Mouse (Mus musculus): ENCODE results near the gene Unk.

DNA sequence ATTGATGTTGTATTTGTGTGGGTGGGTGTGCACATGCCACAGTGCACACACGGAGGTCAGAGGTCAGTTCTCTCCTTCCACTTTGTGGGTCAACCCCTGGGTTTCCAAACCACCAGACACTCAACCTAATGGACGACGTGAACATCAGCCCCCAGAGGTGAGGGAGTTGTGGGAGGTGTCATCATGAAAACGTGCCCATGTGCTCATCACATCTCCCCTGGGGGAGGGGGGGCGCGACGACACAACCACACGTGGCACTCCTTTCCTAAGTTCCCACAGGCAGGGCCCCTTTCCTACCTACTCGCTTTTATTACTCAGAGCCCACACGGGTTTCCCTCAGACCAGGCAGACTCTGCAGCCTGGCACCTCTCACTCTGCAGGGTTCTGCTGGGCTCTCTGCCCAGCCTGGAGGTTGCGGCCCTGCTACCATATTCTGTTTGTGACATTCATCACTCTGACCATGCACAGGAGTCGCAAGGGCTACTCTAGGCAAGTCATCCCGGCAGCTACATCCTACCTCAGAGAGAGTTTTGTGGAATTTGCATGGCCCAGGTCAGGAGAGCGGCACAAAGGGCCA, 53.1 kb downstream of the Unk start:
- TF ChIP-seq CTCF (IDR thresholded peaks at IDR 0.05; ENCODE audit: low read depth) (no peak), EP300 (optimal IDR thresholded peaks at IDR 0.05) (no peak)

Measured in stomach, postnatal 0 days (tissue).